Mouse (Mus musculus) hindbrain, embryonic 10.5 days (tissue): ENCODE results near the gene Rcan1. TPM values are rescaled to one million over a fixed set of nuclear protein-coding genes. Genes with fewer than 3 reads are reported as not detected.
"Not testable (repeated sequence)": the region's sequence is repeated elsewhere in the genome, so short reads cannot be mapped to it uniquely, and the experiment has no call there.

Experiments
- DNase-seq: peaks from one replicate; pipeline ENCODE4 v3.0.0-alpha.2; 2017; ENCODE audit warnings: low spot score
- H3K27ac ChIP-seq: fragments of 300-500 bp; sonication (generic); 2 replicates; pipeline ENCODE4 v1.5.1; 2016; ENCODE audit warnings: mild to moderate bottlenecking, moderate library complexity
- H3K27me3 ChIP-seq: fragments of 300-500 bp; sonication (generic); 2 replicates; pipeline ENCODE4 v1.6.1; 2016; ENCODE audit warnings: mild to moderate bottlenecking; ENCODE audit not compliant: poor library complexity, insufficient read depth, severe bottlenecking
- H3K36me3 ChIP-seq: fragments of 300-500 bp; sonication (generic); 2 replicates; pipeline ENCODE4 v1.6.1; 2016; ENCODE audit warnings: mild to moderate bottlenecking, moderate library complexity
- H3K4me1 ChIP-seq: fragments of 300-500 bp; sonication (generic); replicated peaks from 2 replicates; pipeline ENCODE4 v1.6.1; 2016; ENCODE audit warnings: mild to moderate bottlenecking
- H3K4me3 ChIP-seq: fragments of 300-500 bp; sonication (generic); 2 replicates; pipeline ENCODE4 v1.5.1; 2016; ENCODE audit warnings: mild to moderate bottlenecking, moderate library complexity
- H3K9me3 ChIP-seq: fragments of 300-500 bp; sonication (generic); 2 replicates; pipeline ENCODE4 v1.6.1; 2016; ENCODE audit warnings: mild to moderate bottlenecking, moderate library complexity
- WGBS: fragments of 180-500 bp; shearing (Covaris S2); methylation state at CpG from one replicate; pipeline ENCODE4 v1.1.7; 2016; 5-methylcytosine and 5-hydroxymethylcytosine counted together
- polyA plus RNA-seq: library from polyadenylated mRNA; unstranded; fragments of >200 nt; fragmentation: Nextera tagmentation; extraction: Ambion mirVana; gene quantifications from 2 replicates; pipeline ENCODE4 v1.2.1, GENCODE M21; 2016

Gene Rcan1
- polyA plus RNA-seq, 1 experiment from 2014 or later = 39.6 TPM

DNA sequence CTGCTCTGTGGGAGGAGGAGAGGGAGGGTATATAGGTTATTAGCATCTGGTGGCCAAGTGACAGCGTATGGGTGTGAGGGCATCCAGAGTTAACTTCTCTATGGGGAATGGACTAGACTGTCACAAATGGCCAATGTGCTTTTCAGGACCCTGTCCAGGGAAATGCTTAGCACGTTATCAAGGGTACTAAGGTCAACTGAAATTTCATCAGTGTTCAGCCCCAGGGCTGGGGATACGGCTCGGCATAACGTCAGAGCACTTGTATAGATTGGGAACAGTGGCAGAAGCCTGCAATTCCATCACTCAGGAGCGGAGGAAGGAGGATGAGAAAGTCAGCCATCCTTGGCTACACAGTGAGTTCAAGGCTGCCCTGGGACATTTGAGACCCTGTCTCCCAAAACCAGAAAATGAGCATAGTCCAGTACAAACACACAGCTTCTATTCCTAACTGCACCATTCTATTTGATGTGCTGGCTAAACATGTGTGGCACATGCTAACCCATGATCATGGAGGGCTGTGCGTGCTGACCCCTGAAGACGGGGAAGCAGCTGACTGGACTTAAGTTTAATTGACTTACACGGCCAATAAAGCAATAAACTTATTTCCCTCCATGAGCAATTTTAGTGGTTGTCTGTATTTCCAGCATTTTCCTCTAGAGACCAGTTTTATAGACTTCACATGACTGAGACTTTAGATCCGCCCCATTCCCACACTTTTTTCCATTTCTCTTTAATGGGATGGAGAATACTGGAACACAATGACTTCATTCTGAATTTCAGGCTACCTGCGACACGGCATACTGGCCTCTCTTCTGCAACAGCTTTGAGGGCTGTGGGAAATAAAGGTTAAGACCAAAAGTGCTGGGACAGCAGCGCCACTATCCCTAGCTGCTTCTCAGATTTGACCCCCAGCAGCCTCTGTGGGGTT is 48.0 kb downstream of the Rcan1 start:
- no peaks in the 10 kb centered on the region for H3K27me3 ChIP-seq
- WGBS = 85% methylated on average over 13 of the region's 13 CpGs
- H3K27ac ChIP-seq = no peak overlapping the region
- no peak overlapping the region for H3K4me3 ChIP-seq
- peaks cover 3% of the 10 kb centered on the region for H3K36me3 ChIP-seq
- no peaks in the 10 kb centered on the region for H3K9me3 ChIP-seq
- no peak for DNase-seq
- peaks cover 36% of the 10 kb centered on the region for H3K4me1 ChIP-seq

DNA sequence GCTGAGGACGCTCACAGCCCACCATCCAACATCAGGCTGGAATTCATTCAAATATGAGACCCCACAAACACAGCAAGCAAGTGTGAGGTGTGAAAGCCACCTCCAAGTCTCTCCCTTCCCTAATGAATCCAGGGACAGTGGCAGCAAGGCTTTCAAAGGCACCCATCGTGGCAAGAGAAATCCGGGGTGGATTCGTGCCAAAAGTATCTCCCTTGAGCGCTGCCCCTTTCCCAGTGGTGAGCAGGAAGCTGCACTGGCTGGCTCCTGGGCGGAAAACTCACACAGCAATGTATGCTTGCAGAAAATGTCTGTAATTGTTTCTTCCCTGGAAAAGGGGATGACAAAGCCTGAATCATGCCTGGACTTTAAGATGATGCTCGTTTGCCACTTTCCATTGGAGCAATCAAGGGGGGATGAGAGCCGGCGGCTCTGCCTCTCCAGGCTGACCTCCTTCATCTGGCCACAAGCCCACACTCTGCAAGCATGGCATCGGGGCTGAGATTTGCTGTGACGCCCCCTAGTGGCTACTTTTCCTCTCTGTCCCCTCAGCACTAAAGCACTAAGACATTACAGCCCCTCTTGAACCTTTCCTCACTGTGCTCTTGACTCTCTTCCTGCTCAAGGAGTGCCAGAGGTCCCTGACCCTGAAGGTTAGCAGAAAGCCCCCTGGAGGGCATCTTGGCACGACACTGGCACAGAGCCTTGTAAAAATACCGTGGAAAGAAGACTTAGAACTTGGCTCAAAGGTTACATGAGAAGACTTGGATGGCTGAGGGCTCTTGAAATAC is 49.3 kb downstream of the Rcan1 start:
- H3K9me3 ChIP-seq = no peaks in the 10 kb centered on the region
- no peak overlapping the region for H3K4me3 ChIP-seq
- H3K27ac ChIP-seq = peak overlapping the region; percentile 12; the same call in 1 of the 2 replicates
- peaks cover 5% of the 10 kb centered on the region for H3K36me3 ChIP-seq
- no peaks in the 10 kb centered on the region for H3K27me3 ChIP-seq
- H3K4me1 ChIP-seq = peaks cover 26% of the 10 kb centered on the region
- DNase-seq = no peak
- WGBS = 72% methylated on average over 13 of the region's 13 CpGs

DNA sequence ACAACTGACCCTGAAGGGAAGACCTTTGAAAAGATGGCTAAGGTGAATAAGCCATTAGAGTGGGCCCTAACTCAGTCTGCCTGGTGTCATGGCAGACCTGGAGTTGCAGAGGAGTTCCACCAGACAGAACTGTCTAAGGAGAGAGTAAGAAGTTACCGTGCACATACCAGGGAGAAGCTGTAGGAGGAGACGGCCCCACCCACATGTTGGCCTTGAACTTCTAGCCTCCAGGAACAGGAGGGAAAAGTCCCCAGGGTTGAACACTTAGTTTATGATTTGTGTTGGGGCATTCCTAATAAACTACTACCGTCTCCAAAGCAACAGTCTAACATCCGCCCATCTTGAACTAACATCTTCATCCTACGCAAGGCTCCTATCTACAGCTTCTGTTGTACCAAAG is 50.0 kb downstream of the Rcan1 start:
- no peaks in the 10 kb centered on the region for H3K27me3 ChIP-seq
- H3K4me1 ChIP-seq = peaks cover 26% of the 10 kb centered on the region
- peaks cover 5% of the 10 kb centered on the region for H3K36me3 ChIP-seq
- no peak overlapping the region for H3K27ac ChIP-seq
- no peaks in the 10 kb centered on the region for H3K9me3 ChIP-seq
- H3K4me3 ChIP-seq = no peak overlapping the region
- no peak for DNase-seq
- WGBS = 93% methylated on average over 5 of the region's 5 CpGs

- H3K27me3 ChIP-seq = no peaks in the 10 kb centered on the region
- no peak overlapping the region for H3K4me3 ChIP-seq
- peaks cover 5% of the 10 kb centered on the region for H3K36me3 ChIP-seq
- H3K27ac ChIP-seq = no peak overlapping the region
- 94% methylated on average over 12 of the region's 12 CpGs for WGBS
- no peak for DNase-seq
- peaks cover 26% of the 10 kb centered on the region for H3K4me1 ChIP-seq
- no peaks in the 10 kb centered on the region for H3K9me3 ChIP-seq
Observed at GRCm38 (mm10) chr16:92419099-92419498, 51.6 kb downstream of the Rcan1 start.

GRCm38 (mm10) chr16:92417267-92417666 is 53.4 kb downstream of the Rcan1 start:
- no peak for DNase-seq
- H3K27me3 ChIP-seq = no peaks in the 10 kb centered on the region
- WGBS = 96% methylated on average over 2 of the region's 2 CpGs
- H3K9me3 ChIP-seq = no peaks in the 10 kb centered on the region
- H3K36me3 ChIP-seq = peaks cover 5% of the 10 kb centered on the region
- peaks cover 28% of the 10 kb centered on the region for H3K4me1 ChIP-seq
- H3K4me3 ChIP-seq = no peak overlapping the region
- no peak overlapping the region for H3K27ac ChIP-seq

GRCm38 (mm10) chr16:92415702-92416118 is 55.0 kb downstream of the Rcan1 start:
- Histone ChIP-seq H3K36me3 (peaks cover 5% of the 10 kb centered on the region), H3K27ac (0 out of 2 replicates have a peak overlapping the region, but pooled peaks have one; percentile 64), H3K27me3 (no peaks in the 10 kb centered on the region), H3K9me3 (no peaks in the 10 kb centered on the region), H3K4me3 (no peak overlapping the region), H3K4me1 (peaks cover 43% of the 10 kb centered on the region)
- DNase-seq = no peak
- 28% methylated on average over 7 of the region's 7 CpGs for WGBS

GRCm38 (mm10) chr16:92415038-92415437 is 55.6 kb downstream of the Rcan1 start:
- H3K4me1 ChIP-seq = peaks cover 45% of the 10 kb centered on the region
- WGBS = 52% methylated on average over 6 of the region's 6 CpGs
- not testable (repeated sequence) for H3K9me3 ChIP-seq, H3K27me3 ChIP-seq, DNase-seq, H3K4me3 ChIP-seq, H3K36me3 ChIP-seq, H3K27ac ChIP-seq

DNA sequence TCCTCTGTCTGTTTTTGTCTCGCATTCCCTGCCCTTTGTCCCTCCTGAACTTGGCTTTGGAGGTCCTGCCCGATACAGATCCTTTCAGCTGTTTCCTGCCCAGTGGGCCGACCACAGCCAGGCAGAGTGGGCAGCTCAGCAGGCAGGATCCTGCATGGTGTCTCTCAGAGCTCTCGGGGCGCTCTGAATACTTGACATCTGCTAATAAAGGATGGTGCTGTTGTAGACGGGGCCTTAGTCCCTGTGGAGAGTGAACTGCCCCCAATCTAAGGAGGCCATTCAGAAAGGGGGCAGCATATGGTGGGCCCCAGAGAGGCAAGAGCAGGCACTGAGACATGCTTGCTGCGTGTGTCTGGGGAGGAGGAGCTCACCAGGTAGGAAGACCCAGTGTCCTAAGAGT is 57.8 kb downstream of the Rcan1 start:
- 17% methylated on average over 7 of the region's 7 CpGs for WGBS
- DNase-seq = no peak
- Histone ChIP-seq H3K27me3 (no peaks in the 10 kb centered on the region), H3K27ac (peak overlapping the region; percentile 83), H3K9me3 (no peaks in the 10 kb centered on the region), H3K4me1 (peaks cover 45% of the 10 kb centered on the region), H3K4me3 (0 out of 2 replicates have a peak overlapping the region, but pooled peaks have one; percentile 9), H3K36me3 (peaks cover 4% of the 10 kb centered on the region)

DNA sequence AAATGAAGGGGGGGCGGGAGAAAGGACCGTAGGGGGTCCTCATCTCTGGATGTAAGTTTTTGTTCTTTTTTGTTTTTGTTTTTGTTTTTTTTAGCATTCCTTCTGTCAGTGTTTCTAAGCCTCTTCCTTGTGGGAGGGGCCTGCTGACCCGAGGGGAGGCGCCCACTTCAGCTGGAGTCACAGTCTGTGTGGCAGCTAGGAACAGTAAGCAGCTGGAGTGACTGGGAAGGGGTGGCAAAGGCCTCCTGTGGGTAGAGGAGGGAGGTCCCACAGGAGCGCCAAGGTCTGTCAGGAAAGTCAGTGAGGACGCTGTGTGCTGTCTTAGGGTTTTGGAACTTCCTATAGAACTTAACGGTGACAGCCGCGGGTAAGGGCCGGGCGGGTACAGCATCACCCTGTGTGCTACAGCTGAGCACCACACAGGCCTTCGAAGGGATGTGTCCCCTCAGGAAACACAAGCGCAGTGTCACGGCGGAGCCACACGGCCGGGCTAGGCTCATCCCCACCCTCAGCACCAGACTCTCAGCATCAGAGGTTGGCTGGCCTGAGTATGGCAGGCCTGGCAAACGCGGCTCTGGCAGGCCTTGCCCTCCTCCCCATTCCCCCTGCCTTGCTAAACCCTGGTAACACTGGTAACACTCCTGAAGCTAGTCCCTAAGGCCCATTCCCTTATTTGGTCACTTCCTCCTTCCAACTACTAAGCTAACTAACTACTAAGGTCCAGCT is 58.5 kb downstream of the Rcan1 start:
- H3K4me3 ChIP-seq = no peak overlapping the region
- 73% methylated on average over 19 of the region's 19 CpGs for WGBS
- no peaks in the 10 kb centered on the region for H3K27me3 ChIP-seq
- peaks cover 45% of the 10 kb centered on the region for H3K4me1 ChIP-seq
- no peaks in the 10 kb centered on the region for H3K36me3 ChIP-seq
- H3K9me3 ChIP-seq = no peaks in the 10 kb centered on the region
- peak overlapping the region; percentile 83 for H3K27ac ChIP-seq
- DNase-seq = no peak

DNA sequence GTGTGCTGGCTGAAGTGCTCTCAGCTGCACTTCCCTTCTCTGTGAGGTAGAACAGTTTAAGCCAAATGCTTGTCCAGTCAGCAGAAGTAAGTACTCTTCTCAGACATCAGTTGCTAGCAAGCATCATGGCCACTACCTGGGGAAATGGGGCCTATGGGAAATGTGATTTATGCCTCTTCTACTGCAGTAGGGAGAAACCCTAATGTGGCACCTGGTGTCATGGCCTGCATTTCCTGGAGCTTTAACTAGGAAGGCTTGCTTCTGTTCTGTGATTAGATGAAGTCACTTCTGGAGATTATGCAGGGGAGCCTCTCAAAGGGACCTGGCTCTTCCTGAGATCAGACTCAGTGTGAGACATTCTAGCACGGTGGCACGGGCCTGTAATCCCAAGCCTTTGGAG is 60.3 kb downstream of the Rcan1 start:
- no peak overlapping the region for H3K27ac ChIP-seq
- no peaks in the 10 kb centered on the region for H3K27me3 ChIP-seq
- no peak for DNase-seq
- peaks cover 33% of the 10 kb centered on the region for H3K4me1 ChIP-seq
- H3K36me3 ChIP-seq = no peaks in the 10 kb centered on the region
- H3K9me3 ChIP-seq = no peaks in the 10 kb centered on the region
- no peak overlapping the region for H3K4me3 ChIP-seq
- 89% methylated on average over 2 of the region's 2 CpGs for WGBS

DNA sequence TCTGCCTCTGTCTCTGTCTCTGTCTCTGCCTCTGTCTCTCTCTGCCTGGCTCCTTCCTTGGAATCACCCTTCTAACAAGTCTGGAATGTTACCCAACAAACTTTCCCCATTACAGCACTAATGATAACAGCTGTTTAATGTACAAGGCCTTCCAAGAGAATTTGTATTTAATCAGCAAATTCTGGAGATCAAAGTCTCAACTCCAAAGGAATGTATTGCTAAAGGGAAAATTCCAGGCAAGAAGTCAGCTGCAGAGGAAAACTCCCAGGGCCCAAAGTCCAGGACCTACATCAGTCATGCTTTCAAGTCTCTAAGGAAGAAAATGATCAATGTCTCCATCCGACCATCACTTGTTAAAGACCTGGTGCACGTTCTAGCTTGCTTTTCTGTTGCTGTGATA is 62.8 kb downstream of the Rcan1 start:
- Histone ChIP-seq H3K4me1 (peaks cover 26% of the 10 kb centered on the region), H3K27me3 (no peaks in the 10 kb centered on the region), H3K9me3 (no peaks in the 10 kb centered on the region), H3K36me3 (no peaks in the 10 kb centered on the region), H3K4me3 (no peak overlapping the region), H3K27ac (no peak overlapping the region)
- 85% methylated on average over 2 of the region's 2 CpGs for WGBS
- no peak for DNase-seq

DNA sequence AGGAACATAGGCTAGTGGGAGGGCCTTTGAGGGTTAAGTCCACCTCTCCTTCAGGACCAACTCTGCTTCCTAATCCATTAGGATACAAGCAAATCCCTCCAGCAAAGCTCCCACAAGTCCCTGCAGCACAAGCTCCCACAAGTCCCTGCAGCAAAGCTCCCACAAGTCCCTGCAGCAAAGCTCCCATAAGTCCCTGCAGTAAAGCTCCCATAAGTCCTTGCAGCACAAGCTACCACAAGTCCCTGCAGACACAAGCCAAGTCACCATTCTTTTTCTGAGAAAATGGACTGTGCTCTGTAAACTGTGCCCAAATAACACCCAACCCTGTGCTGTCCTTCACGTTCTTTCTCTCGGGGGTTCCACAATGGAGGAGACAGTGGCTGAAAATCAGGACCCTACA is 66.5 kb downstream of the Rcan1 start:
- Histone ChIP-seq H3K27ac (no peak overlapping the region), H3K36me3 (no peaks in the 10 kb centered on the region), H3K9me3 (no peaks in the 10 kb centered on the region), H3K4me1 (peaks cover 41% of the 10 kb centered on the region), H3K4me3 (no peak overlapping the region), H3K27me3 (peaks cover 16% of the 10 kb centered on the region)
- WGBS = 88% methylated on average over 2 of the region's 2 CpGs
- DNase-seq = no peak
